Mouse (Mus musculus) erythroblast, embryonic 14.5 days (primary cell): ENCODE data around the gene Ninj2.

Source experiments
- GATA1 ChIP-seq: IDR thresholded peaks from 2 replicates; pipeline ENCODE4 v1.6.1; 2012; ENCODE audit warnings: low read length, inconsistent platforms, mixed read lengths
- TAL1 ChIP-seq: IDR thresholded peaks from 3 replicates; pipeline ENCODE4 v1.6.1; 2012; ENCODE audit warnings: low read length, inconsistent platforms, mixed read lengths

GRCm38 (mm10) chr6:120179044-120179755 is 86.0 kb downstream of the Ninj2 start:
- TF ChIP-seq TAL1 (no peak), GATA1 (no peak)
